Mouse (Mus musculus) forebrain, embryonic 15.5 days (tissue): ENCODE data around the gene Plxnd1. TPM values are rescaled to one million over a fixed set of nuclear protein-coding genes. Genes with fewer than 3 reads are reported as not detected.

Source experiments
- ATAC-seq: fragments of 200-750 bp; cut with Nextera tagmentation; replicated peaks from 2 replicates; pipeline ENCODE4 v1.8.0; 2017; ENCODE audit warnings: mild to moderate bottlenecking, moderate TSS enrichment, moderate library complexity
- H3K27ac ChIP-seq: fragments of 300-500 bp; sonication (generic); replicated peaks from 2 replicates; pipeline ENCODE4 v1.5.1; 2015; ENCODE audit warnings: mild to moderate bottlenecking, inconsistent platforms
- H3K27me3 ChIP-seq: fragments of 300-500 bp; sonication (generic); 2 replicates; pipeline ENCODE4 v1.6.1; 2015; ENCODE audit warnings: inconsistent platforms
- H3K36me3 ChIP-seq: fragments of 300-500 bp; sonication (generic); 2 replicates; pipeline ENCODE4 v1.6.1; 2015; ENCODE audit warnings: mild to moderate bottlenecking, inconsistent platforms
- H3K4me1 ChIP-seq: fragments of 300-500 bp; sonication (generic); 2 replicates; pipeline ENCODE4 v1.6.1; 2015; ENCODE audit warnings: inconsistent platforms
- H3K4me2 ChIP-seq: fragments of 300-500 bp; sonication (generic); replicated peaks from 2 replicates; pipeline ENCODE4 v1.6.1; 2015; ENCODE audit warnings: mild to moderate bottlenecking, inconsistent platforms
- H3K4me3 ChIP-seq: fragments of 300-500 bp; sonication (generic); 2 replicates; pipeline ENCODE4 v1.5.1; 2015; ENCODE audit warnings: mild to moderate bottlenecking, inconsistent platforms
- H3K9ac ChIP-seq: fragments of 300-500 bp; sonication (generic); replicated peaks from 2 replicates; pipeline ENCODE4 v1.6.1; 2015; ENCODE audit warnings: mild to moderate bottlenecking, inconsistent platforms
- H3K9me3 ChIP-seq: fragments of 300-500 bp; sonication (generic); 2 replicates; pipeline ENCODE4 v1.6.1; 2016; ENCODE audit warnings: inconsistent platforms
- WGBS: fragments of 180-500 bp; shearing (Covaris S2); methylation state at CpG from one replicate; pipeline ENCODE4 v1.1.7; 2015; ENCODE audit warnings: mixed read lengths; 5-methylcytosine and 5-hydroxymethylcytosine counted together
- polyA plus RNA-seq: library from polyadenylated mRNA; unstranded; fragments of >200 nt; fragmentation: Nextera tagmentation; extraction: Ambion mirVana; gene quantifications from 2 replicates; pipeline ENCODE4 v1.2.1, GENCODE M21; 2015

Gene Plxnd1
- polyA plus RNA-seq = 13.5 and 21.4 TPM in 2 replicates

GRCm38 (mm10) chr6:115994877-115995520, at the start of gene Plxnd1:
Gene Plxnd1 (minus strand): TSS chr6:115995005.
- H3K4me3 ChIP-seq = peak within 1 kb of the TSS; percentile 60
- H3K4me2 ChIP-seq = peak within 1 kb of the TSS; percentile 67
- peaks cover 21% of the 10 kb centered on the region for H3K4me1 ChIP-seq
- WGBS = 1% methylated on average over 37 of the region's 51 CpGs
- H3K27me3 ChIP-seq = peaks cover 23% of the 10 kb centered on the region
- peak; percentile 41 for ATAC-seq
- H3K9ac ChIP-seq = peak within 1 kb of the TSS; percentile 45
- H3K9me3 ChIP-seq = no peaks in the 10 kb centered on the region
- no peaks in the 10 kb centered on the region for H3K36me3 ChIP-seq
- H3K27ac ChIP-seq = peak within 1 kb of the TSS; percentile 40; the same call in 1 of the 2 replicates

- Histone ChIP-seq H3K4me3 (no peak overlapping the region), H3K27me3 (no peaks in the 10 kb centered on the region), H3K27ac (no peak overlapping the region), H3K4me2 (no peak overlapping the region), H3K4me1 (peaks cover 15% of the 10 kb centered on the region; the same call in 1 of the 2 replicates), H3K36me3 (peaks cover 9% of the 10 kb centered on the region), H3K9ac (no peak overlapping the region), H3K9me3 (peaks cover 3% of the 10 kb centered on the region; the same call in 1 of the 2 replicates)
- no peak for ATAC-seq
- 69% methylated on average over 2 of the region's 2 CpGs for WGBS
These were observed 49.2 kb upstream of the Plxnd1 start for GRCm38 (mm10) chr6:116044039-116044438.

- H3K36me3 ChIP-seq = peaks cover 9% of the 10 kb centered on the region
- peaks cover 17% of the 10 kb centered on the region; the same call in 1 of the 2 replicates for H3K4me1 ChIP-seq
- no peak overlapping the region for H3K27ac ChIP-seq
- no peak overlapping the region for H3K9ac ChIP-seq
- ATAC-seq = no peak
- 91% methylated on average over 2 of the region's 2 CpGs for WGBS
- no peak overlapping the region for H3K4me3 ChIP-seq
- peaks cover 3% of the 10 kb centered on the region; the same call in 1 of the 2 replicates for H3K9me3 ChIP-seq
- H3K27me3 ChIP-seq = no peaks in the 10 kb centered on the region
- no peak overlapping the region for H3K4me2 ChIP-seq
These were observed 43.4 kb upstream of the Plxnd1 start for GRCm38 (mm10) chr6:116038222-116038621.

GRCm38 (mm10) chr6:116037281-116037831, 42.6 kb upstream of the Plxnd1 start:
- WGBS = 90% methylated on average over 5 of the region's 5 CpGs

GRCm38 (mm10) chr6:116036555-116036954, 41.8 kb upstream of the Plxnd1 start:
- H3K27me3 ChIP-seq = no peaks in the 10 kb centered on the region
- no peak overlapping the region for H3K4me3 ChIP-seq
- 93% methylated on average over 2 of the region's 2 CpGs for WGBS
- no peak overlapping the region for H3K9ac ChIP-seq
- H3K9me3 ChIP-seq = no peaks in the 10 kb centered on the region
- no peaks in the 10 kb centered on the region for H3K36me3 ChIP-seq
- no peak overlapping the region for H3K4me2 ChIP-seq
- ATAC-seq = no peak
- H3K4me1 ChIP-seq = peaks cover 17% of the 10 kb centered on the region; the same call in 1 of the 2 replicates
- H3K27ac ChIP-seq = no peak overlapping the region

More at GRCm38 (mm10) chr6:116037281-116037831, 42.6 kb upstream of the Plxnd1 start:
- H3K4me2 ChIP-seq = no peak overlapping the region
- no peak for ATAC-seq
- H3K4me3 ChIP-seq = no peak overlapping the region
- H3K36me3 ChIP-seq = no peaks in the 10 kb centered on the region
- peaks cover 17% of the 10 kb centered on the region; the same call in 1 of the 2 replicates for H3K4me1 ChIP-seq
- no peaks in the 10 kb centered on the region for H3K27me3 ChIP-seq
- H3K27ac ChIP-seq = no peak overlapping the region
- H3K9ac ChIP-seq = no peak overlapping the region
- no peaks in the 10 kb centered on the region for H3K9me3 ChIP-seq

- Histone ChIP-seq H3K4me2 (no peak overlapping the region), H3K27ac (no peak overlapping the region), H3K9ac (no peak overlapping the region), H3K9me3 (no peaks in the 10 kb centered on the region), H3K4me3 (no peak overlapping the region), H3K27me3 (no peaks in the 10 kb centered on the region), H3K36me3 (no peaks in the 10 kb centered on the region), H3K4me1 (no peaks in the 10 kb centered on the region)
- WGBS = 94% methylated on average over 5 of the region's 5 CpGs
- no peak for ATAC-seq
These were observed 36.2 kb upstream of the Plxnd1 start for GRCm38 (mm10) chr6:116031052-116031451.

- no peak overlapping the region for H3K9ac ChIP-seq
- H3K4me1 ChIP-seq = no peaks in the 10 kb centered on the region
- no peak overlapping the region for H3K4me2 ChIP-seq
- no peak for ATAC-seq
- H3K36me3 ChIP-seq = peaks cover 34% of the 10 kb centered on the region
- H3K27ac ChIP-seq = no peak overlapping the region
- WGBS = 94% methylated on average over 4 of the region's 4 CpGs
- H3K4me3 ChIP-seq = no peak overlapping the region
- peaks cover 8% of the 10 kb centered on the region for H3K9me3 ChIP-seq
- no peaks in the 10 kb centered on the region for H3K27me3 ChIP-seq
These were observed 29.9 kb upstream of the Plxnd1 start for GRCm38 (mm10) chr6:116024666-116025065.

GRCm38 (mm10) chr6:116021961-116022485, 27.2 kb upstream of the Plxnd1 start:
- no peak overlapping the region for H3K9ac ChIP-seq
- no peak overlapping the region for H3K27ac ChIP-seq
- peaks cover 8% of the 10 kb centered on the region for H3K9me3 ChIP-seq
- no peaks in the 10 kb centered on the region for H3K27me3 ChIP-seq
- H3K4me2 ChIP-seq = no peak overlapping the region
- WGBS = 85% methylated on average over 9 of the region's 9 CpGs
- no peak overlapping the region for H3K4me3 ChIP-seq
- H3K4me1 ChIP-seq = no peaks in the 10 kb centered on the region
- H3K36me3 ChIP-seq = peaks cover 34% of the 10 kb centered on the region
- no peak for ATAC-seq

- H3K9ac ChIP-seq = no peak overlapping the region
- 90% methylated on average over 3 of the region's 3 CpGs for WGBS
- no peak for ATAC-seq
These were observed 21.1 kb upstream of the Plxnd1 start for GRCm38 (mm10) chr6:116015902-116016301.

GRCm38 (mm10) chr6:116014111-116014510, 19.3 kb upstream of the Plxnd1 start:
- Histone ChIP-seq H3K4me3 (no peak overlapping the region), H3K9me3 (no peaks in the 10 kb centered on the region), H3K4me2 (no peak overlapping the region), H3K27me3 (no peaks in the 10 kb centered on the region), H3K9ac (no peak overlapping the region), H3K27ac (no peak overlapping the region), H3K36me3 (no peaks in the 10 kb centered on the region), H3K4me1 (no peaks in the 10 kb centered on the region)
- ATAC-seq = no peak
- WGBS = 91% methylated on average over 6 of the region's 6 CpGs

More at GRCm38 (mm10) chr6:116015902-116016301, 21.1 kb upstream of the Plxnd1 start:
- Histone ChIP-seq H3K27me3 (no peaks in the 10 kb centered on the region), H3K27ac (no peak overlapping the region), H3K36me3 (peaks cover 9% of the 10 kb centered on the region; the same call in 1 of the 2 replicates), H3K4me1 (no peaks in the 10 kb centered on the region), H3K4me3 (no peak overlapping the region), H3K9me3 (no peaks in the 10 kb centered on the region), H3K4me2 (no peak overlapping the region)

GRCm38 (mm10) chr6:116013687-116014086, 18.9 kb upstream of the Plxnd1 start:
- ATAC-seq = no peak
- no peaks in the 10 kb centered on the region for H3K27me3 ChIP-seq
- no peaks in the 10 kb centered on the region for H3K36me3 ChIP-seq
- no peak overlapping the region for H3K27ac ChIP-seq
- 84% methylated on average over 3 of the region's 3 CpGs for WGBS
- H3K9me3 ChIP-seq = no peaks in the 10 kb centered on the region
- no peak overlapping the region for H3K4me3 ChIP-seq
- no peak overlapping the region for H3K9ac ChIP-seq
- H3K4me2 ChIP-seq = no peak overlapping the region
- no peaks in the 10 kb centered on the region for H3K4me1 ChIP-seq

- H3K36me3 ChIP-seq = no peaks in the 10 kb centered on the region
- 2% methylated on average over 6 of the region's 6 CpGs for WGBS
- no peak overlapping the region for H3K4me2 ChIP-seq
- H3K27ac ChIP-seq = no peak overlapping the region
- ATAC-seq = peak; percentile 66
- no peaks in the 10 kb centered on the region for H3K9me3 ChIP-seq
- no peaks in the 10 kb centered on the region for H3K4me1 ChIP-seq
- H3K27me3 ChIP-seq = no peaks in the 10 kb centered on the region
- no peak overlapping the region for H3K9ac ChIP-seq
- no peak overlapping the region for H3K4me3 ChIP-seq
These were observed 15.7 kb upstream of the Plxnd1 start for GRCm38 (mm10) chr6:116010541-116010940.
